Mouse (Mus musculus) frontal cortex, postnatal 25 days (tissue): ENCODE results near the gene Fbxo41.
"Not testable (repeated sequence)": the region's sequence is repeated elsewhere in the genome, so short reads cannot be mapped to it uniquely, and the experiment has no call there.

ENCODE experiments used
- DNase-seq, 2 experiments: peaks; one replicate each; pipeline ENCODE4 v3.0.0; 2022; ENCODE audit warnings: low spot score in 2 of 2

Fbxo41 gene

DNA sequence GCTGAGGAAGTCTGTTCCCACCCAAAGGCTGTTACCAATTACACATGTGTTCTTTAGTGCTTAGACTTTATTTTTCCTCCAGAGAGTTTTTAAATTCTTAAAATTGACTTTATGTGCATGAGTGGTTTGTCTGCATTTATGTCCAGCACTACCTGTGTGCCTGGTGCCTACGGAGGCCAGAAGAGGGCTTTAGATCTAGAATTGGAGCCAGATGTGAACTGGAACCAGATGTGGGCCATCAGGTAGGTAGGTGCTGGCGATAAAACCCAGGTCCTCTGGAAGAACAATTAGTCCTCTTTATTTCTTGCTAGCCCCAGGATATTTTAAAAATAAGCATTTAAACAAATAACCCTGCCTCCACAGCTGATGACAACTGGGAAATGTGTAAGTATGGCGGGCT lies 11.2 kb downstream of the Fbxo41 start:
- DNase-seq, result no peak

DNA sequence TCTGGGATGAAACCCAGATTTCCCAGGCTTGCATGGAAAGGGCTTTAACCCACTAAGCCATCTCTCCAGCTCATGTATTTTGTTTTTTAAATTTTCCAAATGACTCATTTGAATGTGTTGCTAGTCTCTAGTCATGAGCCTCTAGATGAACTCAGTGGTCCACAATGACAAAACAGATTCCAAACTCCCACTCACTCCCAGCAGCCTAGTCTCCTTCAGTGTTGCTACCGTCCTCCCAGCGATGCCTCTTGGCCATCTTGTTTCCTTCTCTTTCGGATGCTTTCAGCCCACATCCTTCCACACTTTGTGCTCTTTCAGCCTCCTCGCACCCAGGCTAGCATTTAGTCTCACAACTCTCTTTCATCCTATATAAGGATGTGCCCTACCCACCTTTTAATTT lies 12.5 kb downstream of the Fbxo41 start:
- DNase-seq, result no peak

DNA sequence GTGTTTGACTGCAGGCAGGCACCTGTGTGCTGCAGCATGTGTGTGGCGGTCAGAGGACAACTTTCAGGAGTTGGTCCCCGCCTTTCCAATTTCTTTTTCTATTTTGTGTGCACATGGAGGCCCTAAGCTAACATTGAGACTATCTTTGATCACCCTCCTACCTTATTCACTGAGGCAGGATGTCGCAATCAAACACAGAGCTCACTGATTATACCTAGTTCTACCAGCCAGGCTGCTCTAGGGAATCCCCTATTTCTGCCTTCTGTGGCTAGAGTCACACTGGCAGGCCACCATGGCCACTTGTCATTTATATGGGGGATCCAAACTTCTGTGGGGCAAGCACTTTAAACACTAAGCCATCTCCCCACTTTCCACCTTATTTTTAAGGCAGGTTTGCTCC lies 13.1 kb downstream of the Fbxo41 start:
- DNase-seq, result no peak

DNA sequence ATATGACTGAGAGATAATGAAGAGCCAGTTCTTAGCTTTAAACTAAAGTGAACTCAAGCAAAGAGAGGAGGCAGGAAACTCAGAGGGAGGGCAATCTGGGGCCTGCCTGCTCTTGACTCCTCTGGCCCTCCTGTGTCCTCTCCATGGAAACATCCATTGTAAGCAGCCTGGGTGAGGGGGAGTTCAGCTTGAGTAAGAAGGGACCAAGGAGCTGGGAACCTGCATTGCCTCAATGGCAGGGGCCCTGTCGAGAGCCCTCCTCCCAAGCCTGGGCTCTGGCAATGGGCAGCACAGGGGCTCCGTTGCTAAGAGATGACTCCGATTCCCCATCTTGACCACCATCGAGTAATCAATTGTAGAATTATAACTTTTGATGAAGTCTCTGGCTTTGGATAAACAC lies 14.3 kb downstream of the Fbxo41 start:
- no peak for DNase-seq

DNA sequence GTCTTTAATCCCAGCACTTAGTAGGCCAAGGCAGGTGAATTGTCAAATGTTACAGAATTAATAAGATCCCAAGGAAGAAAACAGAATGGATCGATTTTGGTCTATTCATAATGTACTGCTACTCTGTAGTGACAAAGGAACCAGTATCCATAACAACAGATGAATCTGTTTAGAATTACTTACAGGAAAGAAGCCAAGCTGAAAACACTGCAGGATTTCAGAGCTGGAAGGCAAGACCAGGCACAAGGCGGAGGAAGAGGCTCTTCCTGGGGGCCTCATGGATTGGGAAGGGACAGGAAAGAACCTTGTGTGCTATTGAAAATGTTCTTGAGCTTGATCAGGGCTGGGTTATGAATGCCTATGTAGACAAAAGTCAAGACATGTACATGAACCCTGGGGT lies 17.1 kb downstream of the Fbxo41 start:
- no peak for DNase-seq

DNA sequence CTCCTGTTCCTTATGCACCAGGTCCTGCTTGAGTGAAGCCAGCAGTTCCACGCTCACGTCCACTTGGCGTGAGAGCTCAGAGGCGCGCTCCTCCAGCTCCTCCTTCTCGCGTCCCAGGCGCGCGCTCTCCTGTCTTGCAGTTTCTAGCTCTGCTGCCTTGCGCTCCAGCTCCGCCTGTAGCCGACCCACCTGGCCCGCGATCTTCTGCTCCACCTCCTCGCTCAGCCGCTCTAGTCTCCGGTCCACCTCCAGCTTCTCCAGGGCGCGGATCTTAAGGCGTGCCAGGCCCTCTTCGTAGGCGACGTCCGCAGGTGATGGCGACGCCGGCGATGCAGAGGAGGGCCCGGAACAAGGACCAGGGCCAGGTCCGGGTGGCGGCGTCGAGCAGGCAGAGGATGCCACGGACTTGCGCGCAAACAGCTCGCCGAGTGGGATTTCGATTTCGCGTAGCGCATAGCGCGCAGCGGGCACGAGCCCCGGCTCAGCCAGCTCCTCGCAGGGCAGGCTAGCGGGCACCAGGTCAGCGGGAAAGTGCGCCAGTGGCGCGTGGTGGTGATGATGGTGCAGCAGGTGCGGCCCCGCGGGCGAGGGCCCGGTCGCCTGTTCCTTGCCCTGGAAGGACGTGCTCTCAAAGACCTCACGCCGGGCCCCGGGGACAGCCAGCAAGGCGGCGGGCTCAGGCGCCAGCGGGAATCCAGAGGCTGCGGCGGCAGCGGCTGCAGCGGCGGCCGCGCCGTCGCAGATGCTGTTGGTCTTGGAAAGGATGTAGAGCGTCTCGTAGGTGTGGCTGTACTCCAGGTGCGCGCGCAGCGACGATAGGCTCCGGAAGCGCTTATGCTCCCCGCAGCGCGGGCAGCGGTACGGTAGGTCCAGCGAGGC lies 18.7 kb downstream of the Fbxo41 start:
- DNase-seq, result no peak

DNA sequence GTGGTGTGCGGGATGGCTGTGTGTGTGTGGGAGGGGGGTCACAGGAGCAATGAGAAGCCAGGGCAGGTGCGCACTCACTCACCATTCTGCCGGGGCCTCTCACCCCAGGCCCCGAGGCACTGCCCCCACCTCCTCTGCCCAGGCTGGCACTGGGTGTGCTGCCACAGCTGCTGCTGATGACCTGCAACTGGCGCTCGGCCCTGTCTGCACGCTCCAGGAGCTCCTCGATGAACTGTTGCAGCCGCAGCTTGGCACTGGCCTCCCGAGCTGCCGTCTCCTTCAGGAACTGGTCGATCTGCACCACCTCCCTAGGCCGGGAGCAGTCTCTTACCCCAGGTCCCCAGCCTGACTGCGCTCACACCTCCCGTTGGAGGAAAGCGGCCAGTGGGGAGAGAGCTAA lies 22.1 kb downstream of the Fbxo41 start:
- DNase-seq, result no peak

DNA sequence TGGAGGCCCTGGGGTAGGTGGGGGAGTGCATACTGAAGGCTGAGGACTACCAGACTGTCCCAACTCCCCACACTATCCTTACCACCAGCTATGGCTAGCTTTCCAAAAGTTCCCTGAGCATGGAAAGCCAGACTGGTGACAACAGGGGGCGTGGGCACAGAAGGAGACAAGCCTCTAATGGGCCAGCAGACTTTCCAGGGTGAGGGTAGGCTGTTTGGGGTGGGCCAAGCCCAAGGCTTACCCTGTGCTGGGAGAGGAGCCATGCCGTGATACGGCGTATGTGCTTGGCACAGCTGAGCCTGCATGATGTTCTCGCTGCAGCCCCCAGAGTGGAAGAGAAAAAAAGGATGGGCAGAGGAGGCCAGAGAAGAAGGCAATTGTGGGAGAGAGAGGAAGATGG lies 22.8 kb downstream of the Fbxo41 start:
- no peak for DNase-seq

DNA sequence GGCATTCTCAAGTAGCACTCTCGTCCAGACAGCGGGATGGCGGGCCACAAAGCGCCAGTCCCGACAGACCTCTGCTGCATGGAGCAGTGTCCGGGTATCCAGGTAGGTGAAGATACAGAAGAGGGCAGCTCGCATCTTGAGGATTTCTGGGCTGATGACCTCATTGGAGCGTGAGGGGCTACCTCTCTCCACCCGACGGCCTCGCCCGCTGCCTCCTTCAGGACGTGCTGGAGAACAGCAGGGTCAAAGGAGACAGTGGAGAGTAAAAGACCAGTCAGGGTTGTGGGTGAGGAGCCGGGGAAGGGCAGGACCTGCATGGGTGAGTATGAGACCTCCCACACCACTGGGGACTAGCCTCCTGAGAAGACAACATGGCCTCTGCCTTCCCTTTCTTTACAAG lies 24.4 kb downstream of the Fbxo41 start:
- no peak for DNase-seq

DNA sequence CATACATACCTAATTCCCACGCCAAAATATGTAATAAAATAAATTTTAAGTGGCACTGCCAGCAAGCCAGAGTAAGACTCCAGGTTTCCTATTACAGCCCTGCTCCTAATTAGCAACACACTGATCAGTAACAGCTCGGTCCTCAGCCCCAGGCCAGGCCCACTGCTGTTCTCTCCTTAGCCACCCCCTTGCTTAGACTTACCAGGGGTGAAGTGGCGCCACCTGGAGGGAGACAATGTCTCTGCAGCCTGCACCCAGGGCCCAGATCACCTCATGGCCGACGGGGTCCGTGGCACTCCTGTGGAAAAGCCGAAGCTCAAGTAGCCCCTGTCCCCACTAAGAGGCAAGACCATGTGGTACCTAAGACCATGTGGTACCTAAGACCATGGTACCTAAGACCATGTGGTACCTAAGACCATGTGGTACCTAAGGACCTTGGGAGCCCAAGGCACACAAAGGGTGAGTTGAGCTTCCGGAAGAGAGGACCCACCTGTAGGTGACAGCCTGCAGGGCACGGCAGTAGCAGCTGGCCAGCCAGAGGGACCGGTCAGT lies 25.4 kb downstream of the Fbxo41 start:
- no peak for DNase-seq

DNA sequence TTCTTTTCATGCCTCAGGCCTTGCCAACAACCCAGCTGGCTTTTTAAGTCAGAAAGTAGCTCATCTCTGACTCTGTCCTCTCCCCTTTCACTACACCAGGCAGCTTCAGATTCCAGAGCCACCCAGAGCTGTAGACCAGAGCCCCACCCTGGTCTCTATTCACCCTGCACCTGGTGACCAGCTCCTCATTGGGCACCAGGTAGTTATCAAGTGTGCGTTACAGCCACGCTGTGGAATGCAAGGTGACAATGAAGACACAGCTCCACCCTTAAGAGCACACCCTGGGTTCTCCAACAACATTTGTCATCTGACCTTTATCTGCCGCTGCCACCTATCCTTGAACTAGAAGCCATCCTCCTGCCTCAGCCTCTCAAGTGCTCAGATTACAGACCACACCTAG lies 27.2 kb downstream of the Fbxo41 start:
- DNase-seq, result no peak

DNA sequence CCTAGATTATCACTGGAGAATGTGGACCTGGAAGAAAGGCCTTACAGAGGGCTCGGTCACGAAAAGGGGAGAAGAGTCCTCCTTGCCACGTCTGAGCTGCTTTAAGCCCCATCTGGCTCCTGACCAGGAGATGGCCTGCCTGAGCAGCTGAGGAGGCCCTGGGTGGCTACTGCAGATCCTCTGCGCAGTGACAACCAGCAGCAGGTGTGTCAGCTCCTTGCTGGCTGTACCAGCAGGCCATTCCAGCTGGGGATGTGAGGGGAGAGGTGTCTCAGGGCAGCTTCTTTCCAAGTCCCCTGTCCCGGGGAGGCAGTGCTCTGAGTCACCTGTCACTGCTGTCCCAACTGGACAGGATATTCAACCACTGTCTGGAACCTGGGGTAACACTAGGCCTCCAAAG lies 30.3 kb downstream of the Fbxo41 start:
- DNase-seq, result no peak

DNA sequence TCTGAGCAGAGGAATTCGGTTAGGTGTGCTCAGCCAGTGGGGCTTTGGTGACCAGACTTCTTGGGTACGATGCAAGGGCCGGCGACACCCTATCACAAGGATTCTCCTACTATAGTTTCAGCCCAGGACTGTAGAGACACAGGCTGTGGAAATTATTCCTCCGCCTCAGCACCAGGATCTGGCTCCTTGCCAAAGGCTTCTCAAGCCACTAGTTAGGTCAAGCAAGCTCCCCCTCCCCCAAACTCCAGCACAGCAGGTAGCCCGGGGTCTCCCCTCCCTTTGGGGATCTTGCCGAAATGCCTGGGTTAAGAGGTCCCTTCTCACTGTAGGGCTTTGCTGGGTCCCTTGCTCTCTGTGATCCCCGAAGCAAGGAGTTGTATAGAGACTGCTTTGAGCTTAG lies 30.8 kb downstream of the Fbxo41 start:
- no peak for DNase-seq

DNA sequence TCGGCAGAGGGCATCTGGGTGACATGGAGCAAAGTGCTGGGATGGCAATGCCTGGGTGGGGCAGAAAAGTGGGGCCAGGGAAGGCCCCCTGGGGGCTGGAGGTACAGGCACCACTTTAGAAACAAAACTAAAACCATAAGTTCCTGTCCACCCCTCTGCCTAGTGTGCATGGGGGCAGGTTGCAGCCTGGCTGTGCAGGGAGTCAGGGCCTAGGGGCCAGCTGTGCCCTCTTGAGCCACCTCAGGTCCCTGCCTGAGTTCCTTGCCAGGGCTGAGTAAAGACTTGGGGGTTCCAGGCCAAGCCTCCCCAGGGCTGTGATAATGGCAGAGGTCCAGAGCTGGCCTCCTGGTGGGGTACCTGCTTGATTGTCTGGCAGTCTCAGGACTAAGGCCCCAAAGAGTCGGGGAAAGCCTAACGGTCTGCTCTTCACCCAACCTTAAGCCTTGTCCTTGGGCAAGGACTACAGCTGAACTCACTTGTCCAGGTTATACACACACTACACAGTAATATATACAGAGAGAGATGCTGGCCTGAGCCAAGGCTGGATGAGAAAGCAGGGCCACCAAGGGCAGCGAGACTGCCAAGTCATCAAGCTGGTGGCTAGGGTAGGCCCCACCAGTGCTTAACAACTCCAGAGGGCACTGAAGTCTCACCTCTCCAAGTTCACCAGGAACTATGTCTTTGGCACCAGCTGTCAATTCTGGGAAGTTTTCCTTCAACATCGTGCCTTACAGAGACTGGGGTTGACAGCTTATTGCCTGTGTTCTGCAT lies 32.9 kb downstream of the Fbxo41 start:
- DNase-seq, result no peak

DNA sequence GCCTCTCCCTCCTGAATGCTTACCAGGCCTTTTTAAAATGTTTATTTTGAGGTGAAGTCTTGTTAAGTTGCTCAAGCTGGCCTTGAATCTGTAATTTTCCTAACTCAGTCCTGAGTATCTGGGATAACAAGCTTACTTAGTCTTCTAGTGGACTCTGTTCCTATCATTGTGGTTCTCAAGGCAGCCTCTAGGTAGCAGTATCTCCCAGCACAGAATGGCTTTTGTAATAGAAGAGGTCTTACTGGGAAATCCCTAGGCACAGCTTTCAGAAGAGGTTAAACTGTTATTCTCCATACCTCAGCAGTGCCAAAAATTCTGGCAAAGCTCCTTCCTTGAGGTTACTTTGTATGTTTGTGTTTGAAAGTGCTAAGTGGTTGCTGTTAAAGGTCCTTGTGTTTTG lies 37.4 kb downstream of the Fbxo41 start:
- DNase-seq, result no peak

DNA sequence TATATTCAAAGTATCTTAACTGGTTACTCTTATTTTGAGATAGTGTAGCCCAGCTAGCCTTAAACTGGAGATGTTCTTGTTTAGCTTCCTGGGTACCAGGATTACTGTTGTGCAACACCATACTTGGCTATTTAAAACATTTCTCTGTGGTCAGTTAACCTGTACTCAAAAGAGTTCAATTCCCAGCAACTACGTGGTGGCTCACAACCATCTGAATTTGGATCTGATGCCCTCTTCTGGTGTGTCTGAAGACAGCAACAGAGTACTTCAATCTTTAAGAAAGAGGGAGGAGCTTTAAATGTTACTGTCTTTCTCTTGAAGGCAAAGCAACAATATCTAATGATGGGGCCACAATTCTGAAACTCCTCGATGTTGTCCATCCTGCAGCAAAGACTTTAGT lies 43.2 kb downstream of the Fbxo41 start:
- DNase-seq, result no peak

DNA sequence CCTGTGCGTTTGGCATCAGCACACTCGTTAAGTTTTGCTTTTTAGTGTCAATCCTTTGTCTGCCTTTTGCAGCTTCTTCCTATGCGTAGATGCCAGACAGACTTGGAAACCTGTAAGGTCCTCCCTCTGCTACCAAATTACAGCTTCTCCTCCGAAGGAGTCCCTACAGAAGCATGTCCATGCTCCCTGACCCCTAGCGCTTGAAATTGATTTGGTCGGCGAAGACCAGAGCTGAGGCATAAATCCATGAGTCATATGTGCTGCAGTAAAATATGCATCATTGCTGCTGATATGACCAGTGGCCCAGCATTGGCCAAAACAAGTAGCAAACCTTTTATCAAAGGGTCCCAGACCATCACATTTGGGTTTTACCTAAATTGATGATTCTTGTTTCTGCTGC lies 50.0 kb downstream of the Fbxo41 start:
- no peak for DNase-seq

DNA sequence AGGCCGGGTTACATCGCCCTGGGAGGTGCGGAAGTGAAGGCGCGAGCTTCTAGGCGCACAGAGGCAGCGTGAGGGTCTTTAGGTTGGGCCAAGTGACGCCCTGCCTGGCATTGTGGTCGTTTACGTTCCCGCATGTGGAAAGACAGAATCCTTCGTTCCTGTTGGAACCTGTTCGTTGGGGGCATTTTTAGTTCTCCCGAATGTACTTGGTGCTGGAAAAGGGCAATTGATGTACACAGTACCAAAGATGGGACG lies 50.5 kb downstream of the Fbxo41 start:
- DNase-seq, result no peak

DNA sequence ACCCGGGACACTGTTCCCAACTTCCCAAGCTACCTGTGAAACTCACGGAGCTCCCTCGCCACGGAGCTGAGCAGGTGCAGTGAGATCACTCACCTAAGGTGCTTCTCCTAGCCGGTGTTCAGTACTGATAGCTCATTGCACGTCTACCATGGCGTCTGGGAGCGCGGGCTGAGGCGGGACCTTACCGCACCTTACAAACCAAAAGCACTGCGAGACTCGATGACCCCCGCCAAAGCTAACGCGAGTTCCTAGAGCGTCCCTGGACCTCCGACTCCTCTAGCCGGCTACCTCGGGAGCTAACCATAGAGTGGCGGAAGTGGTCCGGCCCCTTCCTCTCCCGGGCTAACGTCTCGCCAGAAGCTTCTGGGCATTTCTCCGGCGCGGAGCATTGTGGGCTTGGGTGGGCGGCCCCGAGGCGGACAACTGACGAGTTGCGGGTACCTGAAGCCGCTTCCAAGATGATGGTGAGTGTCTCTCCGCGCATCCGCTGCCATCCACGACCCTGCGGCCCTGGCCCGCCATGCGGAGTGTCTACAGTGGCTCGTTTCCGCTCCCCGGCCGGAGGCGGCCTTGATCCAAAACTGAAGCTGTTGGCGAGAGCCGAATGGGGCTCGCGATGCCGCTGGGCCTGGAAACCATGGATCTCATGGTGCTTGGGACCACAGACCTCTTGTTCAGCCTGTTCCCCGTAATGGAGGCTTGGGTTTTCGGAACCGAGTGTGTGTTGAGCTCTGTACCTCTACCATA lies 51.0 kb downstream of the Fbxo41 start, which contains the start of gene Pradc1:
TSS of gene Pradc1 (minus strand) at position 307 of the 747 bp plus-strand sequence.
- DNase-seq, result peak; percentile 97 to 98

DNA sequence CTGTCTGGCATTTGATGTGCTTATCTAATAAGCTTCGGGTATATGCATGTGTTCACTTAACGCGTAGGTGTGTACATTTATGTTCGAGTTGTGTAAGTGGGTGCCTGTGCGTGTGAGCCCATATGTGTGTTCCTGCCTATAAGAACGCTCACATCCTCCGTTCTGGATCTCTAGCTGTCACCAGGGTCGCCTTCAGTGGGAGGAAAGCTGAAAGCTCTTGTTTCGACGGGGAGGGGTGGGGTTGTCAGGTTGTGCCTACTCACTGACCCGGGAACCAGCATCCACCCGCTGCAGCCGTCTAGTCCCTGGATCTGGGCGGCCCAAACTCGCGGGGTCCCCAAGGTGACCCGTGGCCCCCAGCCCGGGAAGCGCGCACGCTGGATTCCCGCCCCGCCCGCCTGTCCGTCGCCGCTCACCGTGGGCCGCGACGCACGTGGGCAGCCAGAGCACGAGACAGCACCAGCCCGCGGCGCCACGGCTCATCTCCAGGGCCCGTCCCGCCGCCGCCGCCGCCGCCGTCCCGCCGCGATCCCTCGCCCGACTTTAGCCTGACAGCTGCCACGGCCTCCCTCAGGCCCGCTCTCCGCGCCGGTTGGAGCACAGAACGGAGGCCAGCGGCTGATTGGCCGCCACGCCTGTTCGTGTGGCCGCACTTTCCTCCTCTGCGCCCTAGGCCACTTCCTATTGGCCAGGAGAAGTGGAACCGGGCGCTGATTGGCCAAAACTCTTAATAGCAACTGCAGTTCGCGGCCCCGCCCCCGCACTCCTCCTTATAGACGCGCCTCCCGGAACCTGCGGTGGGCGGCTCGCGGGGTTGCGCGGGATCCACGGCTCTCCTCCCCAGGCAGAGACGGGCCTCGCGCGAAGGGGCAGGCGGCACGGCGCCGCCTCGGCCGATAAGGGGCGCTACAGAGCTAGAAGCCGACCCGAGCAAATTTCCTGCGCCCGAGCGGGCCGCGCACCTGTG lies 51.8 kb downstream of the Fbxo41 start, which contains the start of gene Cct7:
TSS of gene Cct7 (plus strand) at position 818 of the 967 bp plus-strand sequence.
- DNase-seq, result peak; percentile 99

DNA sequence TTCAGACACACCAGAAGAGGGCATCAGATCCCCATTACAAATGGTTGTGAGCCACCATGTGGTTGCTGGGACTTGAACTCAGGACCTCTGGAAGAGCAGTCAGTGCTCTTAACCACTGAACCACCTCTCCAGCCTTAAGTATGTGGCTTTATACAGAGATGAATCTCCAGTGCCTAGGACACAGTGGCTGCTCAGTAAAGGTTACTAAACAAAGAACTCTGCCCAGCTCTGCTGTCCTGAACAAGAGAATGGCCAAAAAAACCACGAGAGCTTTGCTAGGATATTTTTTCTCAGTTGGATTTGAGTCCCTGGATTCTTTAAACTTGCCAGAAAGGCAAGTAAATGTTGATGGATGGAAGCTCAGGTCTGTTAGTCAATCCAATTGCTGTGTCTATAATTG lies 52.7 kb downstream of the Fbxo41 start:
- not testable (repeated sequence) for DNase-seq
